Mouse (Mus musculus) urinary bladder, adult 2 months (tissue): Measurements from ENCODE around the gene Gm10282. TPM values are rescaled to one million over a fixed set of nuclear protein-coding genes. Genes with fewer than 3 reads are reported as not detected.

ENCODE experiments used
- DNase-seq: peaks from one replicate; pipeline ENCODE4 v3.0.0; 2022; ENCODE audit warnings: low spot score
- polyA plus RNA-seq: library from polyadenylated mRNA; depleted of rRNA; stranded (reverse); fragments of >200 nt; gene quantifications from 2 replicates; pipeline ENCODE4 v1.2.3, GENCODE M21; 2012

The Gm10282 gene
- polyA plus RNA-seq, 1 experiment: 6.2 TPM

GRCm38 (mm10) chr8:72323131-72323725 is 18.2 kb upstream of the Gm10282 start:
- no peak for DNase-seq

GRCm38 (mm10) chr8:72322471-72322889 is 17.4 kb upstream of the Gm10282 start:
- no peak for DNase-seq

GRCm38 (mm10) chr8:72321635-72322441 is 16.8 kb upstream of the Gm10282 start:
- no peak for DNase-seq

GRCm38 (mm10) chr8:72320803-72321583 is 15.9 kb upstream of the Gm10282 start:
- DNase-seq: no peak

DNA sequence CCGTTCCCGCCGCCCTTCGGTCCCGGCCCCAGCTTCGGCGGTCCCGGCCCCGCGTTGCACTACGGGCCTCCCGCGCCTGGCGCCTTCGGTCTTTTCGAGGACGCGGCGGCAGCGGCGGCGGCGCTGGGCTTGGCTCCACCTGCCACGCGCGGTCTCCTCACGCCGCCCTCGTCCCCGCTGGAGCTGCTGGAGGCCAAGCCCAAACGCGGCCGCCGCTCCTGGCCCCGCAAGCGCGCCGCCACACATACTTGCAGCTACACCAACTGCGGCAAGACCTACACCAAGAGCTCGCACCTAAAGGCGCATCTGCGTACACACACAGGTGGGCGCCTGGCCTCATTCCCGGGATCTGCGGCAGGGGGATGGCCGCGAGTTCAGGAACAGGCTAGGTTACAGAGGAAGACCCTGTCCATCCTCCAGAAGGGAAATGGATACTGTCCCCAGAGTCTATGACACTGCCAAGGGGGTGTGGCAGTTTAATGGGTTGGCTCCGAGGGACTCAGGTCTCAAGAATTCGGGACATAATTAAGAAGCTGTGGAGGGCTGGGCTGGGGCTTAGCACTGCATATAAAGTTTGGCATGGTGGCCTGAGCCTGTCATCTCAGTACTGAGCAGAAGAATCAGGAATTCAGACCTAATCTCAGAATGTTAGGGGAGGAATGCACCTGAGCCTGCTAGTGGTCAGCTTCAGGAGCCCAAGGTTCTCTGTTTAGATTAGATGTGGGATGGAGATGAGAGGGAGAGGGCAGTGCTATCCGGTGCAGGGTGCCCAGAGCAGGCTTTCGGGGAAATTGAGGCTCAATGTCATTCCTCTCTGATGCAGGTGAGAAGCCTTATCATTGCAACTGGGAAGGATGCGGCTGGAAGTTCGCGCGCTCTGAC is 15.1 kb upstream of the Gm10282 start:
- DNase-seq: peak; percentile 32

GRCm38 (mm10) chr8:72319397-72319796 is 14.3 kb upstream of the Gm10282 start:
- peak; percentile 42 for DNase-seq

DNA sequence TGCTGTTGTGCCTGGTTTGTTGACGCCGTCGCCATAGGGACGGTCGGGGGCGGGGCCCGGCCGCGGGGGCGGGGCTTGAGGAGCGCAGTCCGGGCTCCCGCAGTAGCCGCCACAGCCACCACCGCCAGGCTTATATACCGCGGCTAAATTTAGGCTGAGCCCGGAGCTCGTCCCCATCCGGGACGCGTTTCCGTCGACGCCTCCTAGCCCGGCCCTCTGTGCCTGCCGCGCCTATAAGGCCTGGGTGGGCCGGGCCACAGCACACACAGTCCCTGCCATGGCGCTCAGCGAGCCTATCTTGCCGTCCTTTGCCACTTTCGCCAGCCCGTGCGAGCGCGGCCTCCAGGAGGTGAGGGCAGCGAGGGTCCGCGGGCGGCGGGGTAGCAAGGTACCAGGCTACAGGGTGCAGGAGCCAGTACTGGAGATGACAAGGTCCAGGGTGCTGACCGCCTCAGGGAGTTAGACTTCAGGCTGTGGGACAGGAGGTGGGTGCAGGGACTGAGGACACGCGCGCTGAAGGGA is 13.8 kb upstream of the Gm10282 start, which contains the start of gene Klf2:
Klf2 (plus strand) TSS at position 233 of the 522 bp plus-strand sequence.
- peak; percentile 91 for DNase-seq

DNA sequence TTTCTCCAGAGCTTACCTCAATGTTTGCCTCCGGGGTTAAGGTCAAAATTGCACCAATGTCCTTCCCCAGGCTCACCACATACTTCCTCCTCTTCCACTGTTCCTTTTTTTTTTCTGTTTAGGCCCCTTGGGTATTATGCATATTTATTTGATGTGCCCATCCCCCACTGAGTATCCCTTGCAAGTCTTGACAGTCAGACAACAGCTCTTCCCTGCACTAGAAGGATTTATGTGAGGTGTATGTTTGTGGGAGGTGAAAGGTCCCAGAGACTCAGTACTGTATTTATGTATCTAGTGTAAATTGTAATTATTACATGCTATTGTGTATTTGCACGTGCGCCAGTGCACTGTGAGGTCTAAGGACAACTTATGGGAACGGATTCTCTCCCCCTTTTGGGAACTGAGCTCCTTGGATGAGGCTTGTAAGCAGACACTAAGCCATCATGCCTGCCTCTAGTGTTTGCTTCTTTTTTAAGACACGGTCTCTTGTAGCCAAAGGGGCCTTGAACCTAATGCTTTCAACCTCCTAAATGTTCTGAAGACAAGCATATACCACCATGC is 12.8 kb upstream of the Gm10282 start:
- no peak for DNase-seq

DNA sequence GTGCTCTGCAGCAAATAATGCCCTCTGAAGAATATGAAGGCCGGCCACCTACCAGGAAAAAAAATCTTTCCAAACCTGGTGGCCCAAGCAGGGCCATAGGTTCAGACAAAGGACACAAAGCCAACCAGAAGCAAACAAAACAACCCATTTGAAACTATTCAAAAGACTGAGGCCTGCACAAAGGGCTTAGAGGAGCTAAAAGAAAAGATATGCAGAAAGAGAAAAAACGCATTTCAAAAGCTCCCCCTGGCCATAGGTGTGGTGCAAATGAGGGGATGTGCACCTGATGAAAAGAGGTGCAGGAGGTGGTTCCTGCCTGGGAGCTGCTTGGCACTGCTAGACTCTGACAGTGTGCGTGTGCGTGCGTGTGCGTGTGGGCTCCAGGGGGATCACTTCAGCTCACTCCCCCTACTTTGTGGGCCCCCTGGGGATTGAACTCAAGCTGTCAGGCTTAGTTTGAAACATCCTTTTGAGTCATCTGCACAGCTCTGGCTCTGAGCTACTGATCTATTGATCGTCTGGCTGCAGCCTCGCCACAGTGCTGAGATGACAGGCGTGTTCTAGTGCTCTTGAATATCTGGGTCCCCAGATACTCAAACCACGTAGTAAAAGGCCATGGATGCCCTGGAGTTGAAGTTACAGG is 11.1 kb upstream of the Gm10282 start:
- DNase-seq: no peak

DNA sequence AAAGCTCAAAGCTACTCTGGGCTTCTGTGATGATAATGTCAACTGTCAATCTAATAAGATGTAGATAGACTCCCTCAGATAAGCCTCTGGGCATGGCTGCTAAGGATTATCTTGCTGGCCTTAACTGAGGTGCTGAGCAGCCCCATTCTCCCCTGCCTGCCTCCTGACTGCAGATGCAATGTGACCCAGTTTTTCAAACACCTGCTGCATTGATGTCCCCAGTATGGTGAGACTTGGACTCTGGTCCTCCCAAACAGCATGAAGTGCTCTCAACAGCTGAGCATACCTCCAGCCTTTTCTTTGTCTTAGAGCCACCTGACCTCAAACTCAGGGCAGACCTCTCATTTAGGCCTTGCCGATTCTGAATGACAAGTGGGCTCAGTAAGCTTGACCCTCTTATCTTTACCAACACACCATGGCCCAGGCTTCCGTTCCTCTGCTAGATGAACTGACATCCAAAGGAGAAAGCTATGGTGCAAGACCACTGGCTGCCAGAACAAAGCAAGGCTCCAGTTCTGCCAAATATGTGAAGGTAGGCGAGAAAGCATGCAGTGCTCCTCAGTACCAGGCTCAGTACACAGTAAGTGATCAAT is 8.0 kb upstream of the Gm10282 start:
- no peak for DNase-seq

- no peak for DNase-seq
Observed at GRCm38 (mm10) chr8:72310849-72311506, 5.9 kb upstream of the Gm10282 start.

- DNase-seq: no peak
Observed at GRCm38 (mm10) chr8:72308276-72308675, 3.2 kb upstream of the Gm10282 start.

- no peak for DNase-seq
Observed at GRCm38 (mm10) chr8:72306913-72307312, 1.9 kb upstream of the Gm10282 start.

- no peak for DNase-seq
Observed at GRCm38 (mm10) chr8:72303633-72304032, 1.4 kb downstream of the Gm10282 start.

DNA sequence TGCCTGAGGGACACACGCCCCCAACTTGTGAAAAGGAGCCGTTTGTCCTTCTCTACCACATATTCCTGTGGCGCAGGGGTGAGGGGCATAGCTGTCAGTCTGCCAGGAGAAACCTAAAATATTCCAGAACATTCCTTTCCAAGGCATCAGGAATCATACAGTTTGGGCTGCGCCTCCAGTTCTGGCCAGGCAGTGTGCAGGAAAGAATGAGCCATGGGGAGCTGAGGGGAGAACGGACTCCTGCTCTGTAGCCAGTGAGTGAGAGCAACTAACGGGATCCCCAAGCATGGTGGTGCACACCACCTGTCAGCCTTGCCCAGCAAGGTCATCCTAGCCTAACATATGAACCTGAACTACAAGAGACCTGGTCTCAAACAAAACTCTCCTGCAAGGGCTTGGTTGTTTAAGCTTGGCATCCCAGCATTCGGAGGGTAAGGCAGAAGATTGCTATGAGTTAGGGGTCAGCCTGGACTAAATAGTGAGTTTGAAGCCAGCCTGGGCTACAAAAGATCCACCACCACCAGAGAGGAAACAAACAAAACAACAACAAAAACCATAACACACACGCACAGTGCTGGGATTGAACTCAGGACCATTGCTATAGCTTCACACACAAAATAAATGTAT is 2.0 kb downstream of the Gm10282 start:
- no peak for DNase-seq

GRCm38 (mm10) chr8:72301497-72301896 is 3.6 kb downstream of the Gm10282 start:
- DNase-seq: no peak

DNA sequence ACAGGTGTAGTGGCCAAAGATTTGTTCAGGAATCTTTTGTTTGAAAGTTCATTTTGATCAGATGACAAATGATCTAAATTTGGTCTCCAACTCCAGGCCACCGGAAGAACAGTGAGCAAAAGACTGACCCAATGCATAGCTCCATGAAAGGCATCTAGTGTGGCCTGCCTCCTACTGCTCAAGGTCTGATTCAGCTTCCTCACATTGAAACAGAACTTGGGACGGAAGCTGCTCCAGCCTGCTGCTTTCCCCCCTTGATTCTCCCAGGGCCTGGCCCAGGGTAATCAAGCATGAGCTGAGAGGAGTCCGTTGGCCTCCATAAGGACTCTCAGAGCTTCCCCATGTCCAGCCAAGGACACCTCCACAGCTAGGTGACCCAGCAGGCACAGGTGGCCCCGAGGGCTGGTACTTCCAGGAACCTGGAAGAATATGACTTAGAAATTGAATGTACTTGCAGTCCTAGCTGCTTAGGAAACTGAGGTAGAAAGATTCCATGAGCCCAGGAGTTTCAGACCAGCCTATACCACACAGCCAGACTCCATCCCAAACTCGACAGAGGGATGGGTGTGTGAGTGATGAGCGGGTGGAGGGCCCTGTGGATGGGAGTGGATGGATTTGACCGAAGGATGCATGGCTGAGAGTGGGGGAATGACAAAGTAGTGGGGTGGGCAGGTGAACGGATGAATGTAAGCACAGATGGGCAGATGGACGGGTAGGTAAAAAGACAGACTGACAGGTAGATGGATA is 4.2 kb downstream of the Gm10282 start:
- DNase-seq: no peak

DNA sequence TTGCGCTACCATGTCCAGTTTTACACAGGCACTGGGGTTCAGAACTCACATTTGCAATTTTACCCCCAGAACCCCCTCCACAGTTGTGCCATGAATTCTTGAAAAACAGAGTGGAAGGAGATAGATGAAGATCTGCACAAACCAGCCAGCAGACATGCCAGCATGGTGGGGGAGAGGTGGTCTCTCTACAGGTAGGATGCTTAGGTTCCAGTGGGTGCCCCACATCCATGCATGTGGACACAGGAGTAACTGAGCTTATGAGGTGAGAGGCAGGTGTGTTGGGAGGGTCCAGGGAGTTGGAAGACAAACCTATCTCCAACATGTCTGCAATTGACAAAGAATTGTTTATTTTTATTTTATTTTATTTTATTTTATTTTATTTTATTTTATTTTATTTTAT is 6.1 kb downstream of the Gm10282 start:
- no peak for DNase-seq
